9 mouse cellular contexts compared by ENCODE assay signal in the genomic region with DNA sequence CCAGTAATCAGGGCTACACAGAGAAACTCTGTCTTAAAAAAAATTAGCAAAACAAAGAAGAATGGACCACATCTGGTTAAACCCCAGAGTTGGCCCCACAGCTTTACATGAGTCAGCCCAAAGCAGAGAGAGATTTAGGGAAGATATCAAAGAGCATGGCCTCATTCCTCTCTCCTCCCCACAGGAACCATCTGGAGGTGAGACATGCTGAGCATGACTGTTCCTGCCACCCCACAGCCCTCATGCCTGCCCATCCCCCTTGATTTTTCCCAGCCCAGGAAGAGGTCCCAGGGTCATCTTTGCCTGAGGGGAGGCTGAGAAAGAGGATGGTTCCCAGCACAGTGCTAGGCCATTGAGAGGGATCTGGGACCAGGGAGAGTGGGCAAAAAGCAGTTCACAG. TPM values are rescaled to one million over a fixed set of nuclear protein-coding genes. Genes with fewer than 3 reads are reported as not detected.
DNase-seq lines count a peak whose midpoint lies in the region; ATAC-seq and TF ChIP-seq lines count a peak whose summit lies in the region.
"Had no signal": no experiment of that assay in that cellular context is flagged by ENCODE, and none has a peak within 500 bp of the region (broad histone marks: within the 10 kb centered on the region; RNA-seq: fewer than 3 reads in every experiment).

No protein-coding gene starts in this region.

- no peaks in the 10 kb centered on the region for H3K79me2 ChIP-seq in heart, adult 2 months (replicated peaks; ENCODE audit: control insufficient read depth, insufficient read depth, low read length)

- no peak overlapping the region for H3K4me2 ChIP-seq in lung, postnatal 0 days (replicated peaks; ENCODE audit: low read depth, low read length)
- H3K4me2 ChIP-seq in hindbrain, embryonic 14.5 days (replicated peaks), result 0 out of 2 replicates have a peak overlapping the region, but pooled peaks have one; percentile 65

- no peaks in the 10 kb centered on the region for H3K9me3 ChIP-seq in lung, postnatal 0 days (ENCODE audit: low read length)
- no peaks in the 10 kb centered on the region for H3K9me3 ChIP-seq in hindbrain, embryonic 14.5 days (ENCODE audit: control insufficient read depth, low read length)

- H3K27me3 ChIP-seq in heart, adult 2 months (ENCODE audit: control insufficient read depth, insufficient read depth, low read length), result no peaks in the 10 kb centered on the region
- H3K27me3 ChIP-seq in lung, postnatal 0 days (replicated peaks; ENCODE audit: insufficient read depth, low read length), result no peaks in the 10 kb centered on the region
- no peaks in the 10 kb centered on the region for H3K27me3 ChIP-seq in hindbrain, embryonic 14.5 days (ENCODE audit: control insufficient read depth, insufficient read depth, low read length)

- TF ChIP-seq POLR2A in heart, adult 2 months (IDR thresholded peaks at IDR 0.05; ENCODE audit: insufficient read depth, low read depth, low read length), result no peak

- H3K36me3 ChIP-seq in heart, adult 2 months (ENCODE audit: control insufficient read depth, insufficient read depth, low read length), result no peaks in the 10 kb centered on the region
- H3K36me3 ChIP-seq in lung, postnatal 0 days (ENCODE audit: insufficient read depth, low read length), result 0 out of 2 replicates have a peak, but pooled peaks cover 13% of the 10 kb centered on the region
- peaks cover 14% of the 10 kb centered on the region for H3K36me3 ChIP-seq in hindbrain, embryonic 14.5 days (replicated peaks; ENCODE audit: control insufficient read depth, insufficient read depth)

- H3K27ac ChIP-seq in heart, adult 2 months, result peak overlapping the region; percentile 99
- 0 out of 2 replicates have a peak overlapping the region, but pooled peaks have one; percentile 91 for H3K27ac ChIP-seq in lung, postnatal 0 days (ENCODE audit: low read length)
- H3K27ac ChIP-seq in hindbrain, embryonic 14.5 days, result no peak overlapping the region

- intact Hi-C loops in heart, adult 2 months (cut with DNase I), result no loop called here
- intact Hi-C loops in heart, postnatal 25 days (cut with DNase I), result no loop called here

- no peak overlapping the region for H3K9ac ChIP-seq in heart, adult 2 months (ENCODE audit: low read depth, low read length)
- H3K9ac ChIP-seq in lung, postnatal 0 days (replicated peaks; ENCODE audit: low read depth), result no peak overlapping the region
- H3K9ac ChIP-seq in hindbrain, embryonic 14.5 days, result no peak overlapping the region

- H3K4me1 ChIP-seq in heart, adult 2 months (ENCODE audit: control insufficient read depth, insufficient read depth, low read length), result peaks cover 5% of the 10 kb centered on the region
- peaks cover 5% of the 10 kb centered on the region for H3K4me1 ChIP-seq in lung, postnatal 0 days (ENCODE audit: insufficient read depth, low read depth, low read length)
- peaks cover 21% of the 10 kb centered on the region for H3K4me1 ChIP-seq in hindbrain, embryonic 14.5 days (replicated peaks; ENCODE audit: control insufficient read depth, insufficient read depth, low read length)

- TF ChIP-seq EP300 in heart, adult 2 months (IDR thresholded peaks at IDR 0.05; ENCODE audit: insufficient read depth, low read depth, low read length), result no peak
- no peak for TF ChIP-seq EP300 in lung, postnatal 0 days (IDR thresholded peaks at IDR 0.05)

- ATAC-seq in lung, postnatal 0 days, result no peak
- ATAC-seq in hindbrain, embryonic 14.5 days (ENCODE audit: low FRiP score), result no peak

- TF ChIP-seq CTCF in heart, adult 2 months (IDR thresholded peaks at IDR 0.05), result no peak
- TF ChIP-seq CTCF in lung, postnatal 0 days (IDR thresholded peaks at IDR 0.05), result no peak

- no peak overlapping the region for H3K4me3 ChIP-seq in heart, adult 2 months
- no peak overlapping the region for H3K4me3 ChIP-seq in lung, postnatal 0 days (ENCODE audit: low read depth, low read length)
- no peak overlapping the region for H3K4me3 ChIP-seq in hindbrain, embryonic 14.5 days (replicated peaks; ENCODE audit: low read length)

- no peak for DNase-seq in heart, adult 2 months
- DNase-seq in heart, postnatal 25 days (ENCODE audit: low spot score), result no peak
- DNase-seq in lung, postnatal 0 days (ENCODE audit: low spot score), result no peak
- no peak for DNase-seq in lung, postnatal 36 days
- DNase-seq in hindbrain, embryonic 14.5 days (ENCODE audit: low spot score), result no peak
- peak; percentile 19 for DNase-seq in naive thymus-derived CD4-positive, alpha-beta T cell, adult 2 months (ENCODE audit: low read depth)
- DNase-seq in right cerebral cortex, adult 18-20 months, result no peak
- DNase-seq in ovary, postnatal 14 days (ENCODE audit: low spot score), result no peak
- DNase-seq: gastrocnemius, postnatal 36 days had no signal

RNA-seq across cellular contexts. Expression of a gene that starts 1.7 kb away (rescaled TPM):
- total RNA-seq in heart, adult 2 months (2021), result 100 to 1,000 TPM; 140 to 169 TPM
- polyA plus RNA-seq in heart, adult 2 months (2012; rRNA removed), result 112 and 120 TPM in 2 replicates
- total RNA-seq in heart, postnatal 25 days (2021), result 100 to 1,000 TPM; 116 to 128 TPM
- 136 and 139 TPM in 2 replicates for polyA plus RNA-seq in lung, postnatal 0 days (2015; fragmentation: Nextera tagmentation; extraction: Ambion mirVana)
- polyA plus RNA-seq in hindbrain, embryonic 14.5 days (2014; fragmentation: Nextera tagmentation; extraction: Ambion mirVana), result 112 and 126 TPM in 2 replicates

RNA-seq across cellular contexts. Expression of a gene that starts 2.7 kb away (rescaled TPM):
- 10 to 100 TPM; 12.4 to 15.2 TPM for total RNA-seq in heart, adult 2 months (2021)
- 8.0 and 9.1 TPM in 2 replicates for polyA plus RNA-seq in heart, adult 2 months (2012; rRNA removed)
- 10 to 100 TPM; 13.2 to 14.3 TPM for total RNA-seq in heart, postnatal 25 days (2021)
- 11.1 and 11.9 TPM in 2 replicates for polyA plus RNA-seq in lung, postnatal 0 days (2015; fragmentation: Nextera tagmentation; extraction: Ambion mirVana)
- polyA plus RNA-seq in hindbrain, embryonic 14.5 days (2014; fragmentation: Nextera tagmentation; extraction: Ambion mirVana), result 4.8 and 5.0 TPM in 2 replicates

RNA-seq across cellular contexts. Expression of a gene that starts 13.4 kb away (rescaled TPM):
- 10 to 100 TPM; 47.6 to 56.7 TPM for total RNA-seq in heart, adult 2 months (2021)
- polyA plus RNA-seq in heart, adult 2 months (2012; rRNA removed), result 53.9 and 63.2 TPM in 2 replicates
- total RNA-seq in heart, postnatal 25 days (2021), result 10 to 100 TPM; 56.3 to 56.6 TPM
- 61.5 and 69.4 TPM in 2 replicates for polyA plus RNA-seq in lung, postnatal 0 days (2015; fragmentation: Nextera tagmentation; extraction: Ambion mirVana)
- 35.9 and 37.5 TPM in 2 replicates for polyA plus RNA-seq in hindbrain, embryonic 14.5 days (2014; fragmentation: Nextera tagmentation; extraction: Ambion mirVana)

RNA-seq across cellular contexts. Expression of a gene that starts 27.2 kb away (rescaled TPM):
- total RNA-seq in heart, adult 2 months (2021), result 10 to 100 TPM; 22.9 to 23.9 TPM
- 71.7 and 72.2 TPM in 2 replicates for polyA plus RNA-seq in heart, adult 2 months (2012; rRNA removed)
- 10 to 100 TPM; 24.5 to 32.5 TPM for total RNA-seq in heart, postnatal 25 days (2021)
- 29.5 and 42.0 TPM in 2 replicates for polyA plus RNA-seq in lung, postnatal 0 days (2015; fragmentation: Nextera tagmentation; extraction: Ambion mirVana)
- 4.7 and 6.0 TPM in 2 replicates for polyA plus RNA-seq in hindbrain, embryonic 14.5 days (2014; fragmentation: Nextera tagmentation; extraction: Ambion mirVana)

RNA-seq across cellular contexts. Expression of a gene that starts 28.3 kb away (rescaled TPM):
- 10 to 100 TPM; 62.8 to 70.2 TPM for total RNA-seq in heart, adult 2 months (2021)
- polyA plus RNA-seq in heart, adult 2 months (2012; rRNA removed), result 88.7 and 91.3 TPM in 2 replicates
- 10 to 100 TPM; 67.0 to 69.5 TPM for total RNA-seq in heart, postnatal 25 days (2021)
- 60.8 and 62.5 TPM in 2 replicates for polyA plus RNA-seq in lung, postnatal 0 days (2015; fragmentation: Nextera tagmentation; extraction: Ambion mirVana)
- 88.2 and 89.7 TPM in 2 replicates for polyA plus RNA-seq in hindbrain, embryonic 14.5 days (2014; fragmentation: Nextera tagmentation; extraction: Ambion mirVana)
